Mouse (Mus musculus): ENCODE measurements around the gene Fam3c. TPM values are rescaled to one million over a fixed set of nuclear protein-coding genes. Genes with fewer than 3 reads are reported as not detected.

Fam3c gene
- total RNA-seq (2021) = 10 to 100 TPM; 30.5 to 33.9 TPM
- long read RNA-seq, experiment 1, transcript Fam3c-205 (10 exons, 2,826 nt) = major isoform, 17 of 39 reads
- long read RNA-seq, experiment 1, partial matches to known transcripts = 1 of 39 reads
- long read RNA-seq, experiment 1, other reads (novel, unspliced or antisense) = 20 of 39 reads
- long read RNA-seq, experiment 2, transcript Fam3c-205 (10 exons, 2,826 nt) = major isoform, 8 of 33 reads
- long read RNA-seq, experiment 2, partial matches to known transcripts = 0 of 33 reads
- long read RNA-seq, experiment 2, other reads (novel, unspliced or antisense) = 25 of 33 reads

- peak; percentile 96 to 97 for DNase-seq
Measured at GRCm38 (mm10) chr6:22356086-22356507, at the start of gene Fam3c. Fam3c (minus strand) TSS chr6:22356243.

DNA sequence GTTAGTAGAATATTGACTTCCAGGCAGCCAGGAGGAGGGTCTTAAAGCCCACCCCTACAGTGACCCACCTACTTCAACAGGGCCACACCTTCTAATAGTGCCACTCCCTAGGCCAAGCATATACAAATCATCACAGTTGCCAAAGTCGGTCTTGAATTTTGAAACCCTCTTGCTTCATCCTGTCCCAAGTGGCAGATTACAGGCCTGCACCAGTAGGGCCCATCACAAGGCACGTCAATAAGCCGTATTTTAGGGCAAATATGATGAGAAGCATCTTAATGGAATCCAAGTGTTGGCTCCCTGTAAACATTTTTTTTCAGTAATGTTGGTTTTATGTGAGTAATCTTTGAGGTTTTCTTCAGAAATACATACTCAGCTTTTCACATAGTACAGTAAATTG lies 49.0 kb upstream of the Fam3c start:
- no peak for DNase-seq

GRCm38 (mm10) chr6:22403736-22404135 lies 47.7 kb upstream of the Fam3c start:
- DNase-seq = no peak

GRCm38 (mm10) chr6:22403317-22403716 lies 47.3 kb upstream of the Fam3c start:
- no peak for DNase-seq

GRCm38 (mm10) chr6:22402548-22403164 lies 46.6 kb upstream of the Fam3c start:
- DNase-seq = no peak

DNA sequence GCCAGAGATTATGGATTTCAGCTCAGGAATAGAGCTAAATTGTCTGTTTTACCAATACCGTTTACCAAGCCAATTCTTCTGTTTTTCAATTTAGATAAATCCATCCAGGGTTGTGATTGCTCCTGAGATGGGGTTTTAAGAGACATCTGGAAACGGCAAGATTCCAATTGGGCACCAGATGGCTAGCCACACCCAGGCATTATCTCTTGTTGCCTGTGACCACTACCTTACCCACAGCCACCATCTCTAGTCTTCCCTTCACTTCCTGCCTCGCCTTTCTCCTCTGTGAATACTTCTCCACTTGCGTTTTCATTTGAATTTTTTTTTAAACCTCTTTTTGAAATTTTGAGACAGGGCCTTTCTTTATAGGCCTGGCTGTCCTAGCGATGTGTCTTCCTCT lies 46.0 kb upstream of the Fam3c start:
- no peak for DNase-seq

GRCm38 (mm10) chr6:22398079-22398774 lies 42.2 kb upstream of the Fam3c start:
- no peak for DNase-seq

DNA sequence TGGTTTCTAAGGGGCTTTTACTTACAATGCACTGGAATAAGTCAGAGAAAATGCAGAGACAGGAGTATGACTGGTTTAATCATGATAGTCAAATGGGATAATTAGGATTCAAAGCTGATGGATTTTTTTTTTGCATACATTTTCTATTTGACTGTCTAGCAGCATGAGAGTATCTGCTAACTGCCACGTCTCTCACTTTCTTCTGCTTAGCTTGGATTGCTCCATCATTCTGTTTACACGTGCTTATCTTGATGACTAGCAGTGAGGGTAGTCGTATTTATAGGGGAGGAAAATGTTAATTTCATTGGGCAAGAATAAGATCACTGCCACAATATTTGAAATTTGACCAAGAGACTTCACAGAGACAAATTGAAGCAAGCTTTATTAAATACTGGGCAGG lies 39.2 kb upstream of the Fam3c start:
- no peak for DNase-seq

DNA sequence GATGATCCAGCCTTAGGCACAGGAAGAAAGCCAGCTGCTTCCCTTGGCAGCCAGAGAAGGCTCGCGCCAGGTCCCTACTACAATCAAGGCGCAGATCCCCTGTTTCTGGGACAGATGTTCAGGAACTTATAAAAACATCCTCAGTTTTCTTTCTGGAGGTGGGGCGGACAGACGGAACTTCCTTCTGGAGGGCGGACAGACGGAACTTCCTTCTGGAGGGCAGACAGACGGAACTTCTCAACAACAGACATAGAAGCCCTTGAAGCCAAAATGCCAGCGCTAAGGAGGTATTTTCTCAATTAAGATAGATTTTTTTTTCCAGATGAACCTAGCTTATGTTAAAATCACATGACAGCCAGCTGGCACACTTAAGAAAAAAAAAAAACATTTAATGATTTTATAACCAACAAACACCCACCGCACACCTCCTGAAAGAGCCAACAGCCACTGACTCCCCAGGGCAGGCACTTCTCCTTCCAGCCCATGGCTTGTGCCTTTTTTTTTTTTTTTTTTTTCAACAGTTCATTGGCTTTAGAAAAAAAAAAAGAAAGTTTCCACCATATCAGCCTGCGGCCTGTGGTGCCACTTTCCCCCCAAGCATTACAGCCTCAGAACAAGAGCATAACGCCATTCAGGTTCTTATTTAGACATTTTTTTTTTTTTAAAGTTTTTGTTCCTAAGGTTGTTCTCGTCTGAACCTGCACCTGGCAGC lies 34.8 kb upstream of the Fam3c start:
- DNase-seq = peak; percentile 13 to 24

- no peak for DNase-seq
Measured at GRCm38 (mm10) chr6:22385254-22385870, 29.3 kb upstream of the Fam3c start.

DNA sequence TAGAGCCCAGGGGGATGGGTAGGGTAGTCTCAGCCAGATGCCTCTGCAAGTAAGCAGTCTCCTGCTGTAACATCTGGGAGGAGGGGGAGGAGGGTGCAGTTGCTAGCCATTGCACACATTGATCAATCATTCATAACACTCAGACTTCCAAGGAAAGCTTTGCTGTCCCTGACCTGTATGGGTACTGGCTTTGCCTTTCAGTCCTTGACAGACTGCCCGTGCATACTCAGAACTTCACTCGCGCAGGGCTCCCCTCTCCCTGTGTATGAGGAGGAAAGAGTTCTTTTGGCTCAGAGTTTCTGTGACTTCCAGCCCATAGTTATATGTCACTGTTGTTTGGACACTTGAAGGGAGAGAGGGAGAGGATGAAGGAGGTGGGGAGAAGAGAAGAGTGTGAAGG lies 24.2 kb upstream of the Fam3c start:
- DNase-seq = no peak

- no peak for DNase-seq
Measured at GRCm38 (mm10) chr6:22379831-22380230, 23.8 kb upstream of the Fam3c start.

- DNase-seq = no peak
Measured at GRCm38 (mm10) chr6:22378462-22378861, 22.4 kb upstream of the Fam3c start.

- no peak for DNase-seq
Measured at GRCm38 (mm10) chr6:22374791-22375190, 18.7 kb upstream of the Fam3c start.

DNA sequence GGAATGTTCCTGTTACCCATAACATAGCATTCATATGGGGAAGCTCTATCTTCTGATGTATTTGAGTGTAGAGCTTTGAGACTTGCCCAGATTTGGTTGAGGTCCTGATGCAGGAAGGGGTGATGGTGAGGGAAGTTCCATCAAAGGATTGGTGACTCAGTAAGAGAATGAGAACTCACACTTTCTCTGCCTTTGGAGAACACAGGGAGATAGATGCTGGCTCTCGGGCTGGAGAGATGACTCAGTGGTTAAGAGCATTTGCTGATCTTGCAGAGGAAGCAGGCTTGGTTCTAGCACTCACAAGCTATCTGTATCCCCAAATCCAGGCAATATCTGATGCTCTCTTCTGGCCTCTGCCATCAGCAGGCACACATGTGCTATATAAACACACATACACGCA lies 17.4 kb upstream of the Fam3c start:
- no peak for DNase-seq

GRCm38 (mm10) chr6:22366977-22367376 lies 10.9 kb upstream of the Fam3c start:
- no peak for DNase-seq

GRCm38 (mm10) chr6:22363590-22363989 lies 7.5 kb upstream of the Fam3c start:
- DNase-seq = no peak

DNA sequence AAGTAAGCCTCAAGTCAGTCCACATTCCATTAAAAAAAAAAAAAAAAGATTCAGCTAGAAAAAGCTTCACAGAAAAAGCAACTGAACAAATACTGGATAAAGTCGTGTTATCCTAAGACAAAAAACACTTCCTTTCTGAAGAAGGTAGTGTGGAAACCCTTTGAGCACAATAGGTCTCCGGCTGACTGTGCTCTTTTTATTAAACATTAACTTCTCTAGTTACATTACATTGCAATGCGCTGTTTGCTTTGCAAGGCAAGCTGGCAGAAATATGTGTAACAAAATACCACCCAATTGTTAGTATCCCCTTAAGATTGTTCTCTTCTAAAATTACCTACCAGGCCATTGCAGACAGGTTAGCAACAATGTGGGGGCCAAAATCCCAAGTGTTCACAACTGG lies 5.9 kb upstream of the Fam3c start:
- DNase-seq = no peak

DNA sequence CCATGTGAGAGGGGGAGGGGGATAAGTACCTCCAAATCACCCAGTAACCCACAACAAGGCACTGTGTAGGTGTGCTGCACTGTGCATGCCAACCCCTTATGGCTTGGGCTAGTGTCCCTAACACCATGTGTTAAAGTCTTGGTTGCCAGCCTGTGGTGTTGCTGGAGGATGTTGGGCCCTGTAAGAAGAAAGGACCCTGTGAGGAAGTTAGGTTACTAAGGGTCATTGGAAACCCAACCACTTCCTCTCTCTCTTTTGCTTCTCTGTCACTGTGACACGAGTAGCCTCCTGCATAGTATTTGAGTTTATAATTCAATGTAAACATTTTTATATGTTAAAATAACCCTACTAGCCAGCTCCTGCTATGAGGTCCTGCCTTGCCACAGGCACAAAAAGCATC lies 3.0 kb upstream of the Fam3c start:
- no peak for DNase-seq

DNA sequence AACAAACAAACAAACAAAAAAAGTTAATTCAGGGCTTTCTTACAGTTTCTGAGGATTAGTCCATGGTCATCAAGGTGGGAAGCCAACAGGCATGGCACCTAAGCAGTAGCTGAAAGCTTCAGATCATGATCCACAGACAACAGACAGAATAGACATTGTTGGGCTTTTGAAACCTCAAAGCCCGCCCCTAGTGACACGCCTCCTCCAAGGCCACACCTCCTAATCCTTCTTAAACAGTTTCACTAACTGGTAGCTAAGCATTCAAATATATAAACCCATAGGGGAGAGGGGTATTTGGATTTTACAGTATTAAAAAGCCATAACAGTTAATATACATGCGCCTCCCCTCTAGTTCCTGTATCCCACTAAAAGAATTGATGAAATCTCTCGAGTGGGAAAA lies 1.3 kb upstream of the Fam3c start:
- DNase-seq = no peak

GRCm38 (mm10) chr6:22355396-22356085 lies 502 bp downstream of the Fam3c start:
- DNase-seq = no peak

- DNase-seq = no peak
Measured at GRCm38 (mm10) chr6:22354675-22355074, 1.4 kb downstream of the Fam3c start.

Data from heart, adult 18-20 months (tissue).